ENCODE assay signal across 8 mouse cellular contexts in genomic region chr4:125123279-125123671, GRCm38 (mm10). TPM values are rescaled to one million over a fixed set of nuclear protein-coding genes. Genes with fewer than 3 reads are reported as not detected.
DNase-seq lines count a peak whose midpoint lies in the region; ATAC-seq and TF ChIP-seq lines count a peak whose summit lies in the region.

No protein-coding gene starts in this region.

- WGBS in lung, postnatal 0 days, result 65% methylated on average over 7 of the region's 7 CpGs
- 77% methylated on average over 7 of the region's 7 CpGs for WGBS in kidney, embryonic 15.5 days
- WGBS in small intestine, adult 2 months, result 53% methylated on average over 7 of the region's 7 CpGs

- no peak for TF ChIP-seq POLR2A in small intestine, adult 2 months (IDR thresholded peaks at IDR 0.05; ENCODE audit: low read depth, low read length)

- no peak for ATAC-seq in lung, postnatal 0 days
- peak; percentile 16 for ATAC-seq in common myeloid progenitor, adult 5-6 weeks (replicated peaks; ENCODE audit: low read depth, poor library complexity, severe bottlenecking)
- ATAC-seq in kidney, embryonic 15.5 days (replicated peaks; ENCODE audit: low FRiP score), result no peak

- TF ChIP-seq EP300 in lung, postnatal 0 days (IDR thresholded peaks at IDR 0.05), result no peak

- H3K27me3 ChIP-seq in lung, postnatal 0 days (replicated peaks; ENCODE audit: insufficient read depth, low read length), result no peaks in the 10 kb centered on the region
- peaks cover 13% of the 10 kb centered on the region; the same call in 1 of the 2 replicates for H3K27me3 ChIP-seq in kidney, embryonic 15.5 days
- H3K27me3 ChIP-seq in small intestine, adult 2 months (ENCODE audit: control insufficient read depth, insufficient read depth, low read length), result no peaks in the 10 kb centered on the region

- no peaks in the 10 kb centered on the region for H3K9me3 ChIP-seq in lung, postnatal 0 days (ENCODE audit: low read length)
- H3K9me3 ChIP-seq in kidney, embryonic 15.5 days (replicated peaks), result no peaks in the 10 kb centered on the region

- TF ChIP-seq CTCF in lung, postnatal 0 days (IDR thresholded peaks at IDR 0.05), result no peak
- no peak for TF ChIP-seq CTCF in small intestine, adult 2 months (IDR thresholded peaks at IDR 0.05; ENCODE audit: extremely low read depth, insufficient read length, insufficient replicate concordance, low read depth, low read length)

- peak overlapping the region; percentile 71 for H3K27ac ChIP-seq in lung, postnatal 0 days (ENCODE audit: low read length)
- peak overlapping the region; percentile 54 for H3K27ac ChIP-seq in kidney, embryonic 15.5 days
- peak overlapping the region; percentile 100 for H3K27ac ChIP-seq in small intestine, adult 2 months (ENCODE audit: insufficient read depth, low read depth, low read length)

- H3K4me2 ChIP-seq in lung, postnatal 0 days (replicated peaks; ENCODE audit: low read depth, low read length), result 0 out of 2 replicates have a peak overlapping the region, but pooled peaks have one; percentile 14
- H3K4me2 ChIP-seq in kidney, embryonic 15.5 days, result peak overlapping the region; percentile 21; the same call in 1 of the 2 replicates

- 0 out of 2 replicates have a peak overlapping the region, but pooled peaks have one; percentile 12 for H3K9ac ChIP-seq in lung, postnatal 0 days (replicated peaks; ENCODE audit: low read depth)
- no peak overlapping the region for H3K9ac ChIP-seq in kidney, embryonic 15.5 days

- 0 out of 2 replicates have a peak, but pooled peaks cover 8% of the 10 kb centered on the region for H3K36me3 ChIP-seq in lung, postnatal 0 days (ENCODE audit: insufficient read depth, low read length)
- H3K36me3 ChIP-seq in kidney, embryonic 15.5 days, result peaks cover 7% of the 10 kb centered on the region; the same call in 1 of the 2 replicates
- H3K36me3 ChIP-seq in small intestine, adult 2 months (ENCODE audit: control insufficient read depth, insufficient read depth, low read length), result peaks cover 54% of the 10 kb centered on the region

- no peak for DNase-seq in lung, postnatal 0 days (ENCODE audit: low spot score)
- DNase-seq in lung, postnatal 14 days, result no peak
- no peak for DNase-seq in cerebellum, adult 18-20 months
- no peak for DNase-seq in testis, postnatal 14 days (ENCODE audit: low spot score)
- DNase-seq in urinary bladder, adult 18-20 months (ENCODE audit: low spot score in 2 of 2), result no peak

- no peak overlapping the region for H3K4me3 ChIP-seq in lung, postnatal 0 days (ENCODE audit: low read depth, low read length)
- no peak overlapping the region for H3K4me3 ChIP-seq in kidney, embryonic 15.5 days (replicated peaks)
- H3K4me3 ChIP-seq in small intestine, adult 2 months (ENCODE audit: low read depth, low read length), result peak overlapping the region; percentile 77

- peaks cover 40% of the 10 kb centered on the region for H3K4me1 ChIP-seq in lung, postnatal 0 days (ENCODE audit: insufficient read depth, low read depth, low read length)
- H3K4me1 ChIP-seq in kidney, embryonic 15.5 days, result peaks cover 51% of the 10 kb centered on the region
- H3K4me1 ChIP-seq in small intestine, adult 2 months (ENCODE audit: control insufficient read depth, insufficient read depth, insufficient read length, low read length), result peaks cover 34% of the 10 kb centered on the region

RNA-seq across cellular contexts. Expression of gene Zc3h12a, which starts 4.4 kb away (rescaled TPM):
- polyA plus RNA-seq in lung, postnatal 0 days (2015; fragmentation: Nextera tagmentation; extraction: Ambion mirVana), result 1.6 and 2.3 TPM in 2 replicates
- 8.1 and 9.6 TPM in 2 replicates for total RNA-seq in common myeloid progenitor, adult 5-6 weeks (2017)
- polyA plus RNA-seq in kidney, embryonic 15.5 days (2015; fragmentation: Nextera tagmentation; extraction: Ambion mirVana), result 0.33 and 0.44 TPM in 2 replicates
- polyA plus RNA-seq in small intestine, adult 2 months (2012; rRNA removed), result 27.1 and 36.7 TPM in 2 replicates

RNA-seq across cellular contexts. Expression of gene Meaf6, which starts 38.3 kb away (rescaled TPM):
- polyA plus RNA-seq in lung, postnatal 0 days (2015; fragmentation: Nextera tagmentation; extraction: Ambion mirVana), result 29.7 and 32.1 TPM in 2 replicates
- total RNA-seq in common myeloid progenitor, adult 5-6 weeks (2017), result 43.8 and 44.0 TPM in 2 replicates
- 64.1 and 67.8 TPM in 2 replicates for polyA plus RNA-seq in kidney, embryonic 15.5 days (2015; fragmentation: Nextera tagmentation; extraction: Ambion mirVana)
- 3.5 and 9.1 TPM in 2 replicates for polyA plus RNA-seq in small intestine, adult 2 months (2012; rRNA removed)

RNA-seq across cellular contexts. Expression of gene Snip1, which starts 56.8 kb away (rescaled TPM):
- 17.4 and 18.0 TPM in 2 replicates for polyA plus RNA-seq in lung, postnatal 0 days (2015; fragmentation: Nextera tagmentation; extraction: Ambion mirVana)
- 22.0 and 27.8 TPM in 2 replicates for total RNA-seq in common myeloid progenitor, adult 5-6 weeks (2017)
- polyA plus RNA-seq in kidney, embryonic 15.5 days (2015; fragmentation: Nextera tagmentation; extraction: Ambion mirVana), result 29.0 and 31.0 TPM in 2 replicates
- polyA plus RNA-seq in small intestine, adult 2 months (2012; rRNA removed), result 4.2 and 6.2 TPM in 2 replicates

RNA-seq across cellular contexts. Expression of gene Dnali1, which starts 57.8 kb away (rescaled TPM):
- 6.9 and 10.9 TPM in 2 replicates for polyA plus RNA-seq in lung, postnatal 0 days (2015; fragmentation: Nextera tagmentation; extraction: Ambion mirVana)
- not detected in 2 replicates for total RNA-seq in common myeloid progenitor, adult 5-6 weeks (2017)
- polyA plus RNA-seq in kidney, embryonic 15.5 days (2015; fragmentation: Nextera tagmentation; extraction: Ambion mirVana), result not detected in 2 replicates
- not detected in 2 replicates for polyA plus RNA-seq in small intestine, adult 2 months (2012; rRNA removed)
